Mouse (Mus musculus) stomach, embryonic 14.5 days (tissue): ENCODE results near the gene Vdr. TPM values are rescaled to one million over a fixed set of nuclear protein-coding genes. Genes with fewer than 3 reads are reported as not detected.
A peak's percentile ranks its signal among the peaks of the same experiment; 100 is the strongest.
"Not testable (repeated sequence)": the region's sequence is repeated elsewhere in the genome, so short reads cannot be mapped to it uniquely, and the experiment has no call there.

Experiments
- ATAC-seq: fragments of 200-750 bp; cut with Nextera tagmentation; 2 replicates; pipeline ENCODE4 v1.8.0; 2017; ENCODE audit warnings: low read depth, moderate TSS enrichment; ENCODE audit not compliant: insufficient number of reproducible peaks, insufficient read depth, low FRiP score
- H3K27ac ChIP-seq: fragments of 300-500 bp; sonication (generic); 2 replicates; pipeline ENCODE4 v1.5.1; 2014; ENCODE audit warnings: mild to moderate bottlenecking, low read length, moderate library complexity, mixed read lengths
- H3K27me3 ChIP-seq: fragments of 300-500 bp; sonication (generic); 2 replicates; pipeline ENCODE4 v1.6.1; 2014; ENCODE audit warnings: low read length, control low read depth, mixed read lengths; ENCODE audit not compliant: control insufficient read depth, insufficient read depth
- H3K36me3 ChIP-seq: fragments of 300-500 bp; sonication (generic); 2 replicates; pipeline ENCODE4 v1.6.1; 2014; ENCODE audit warnings: mild to moderate bottlenecking, control low read depth, low read length, moderate library complexity, mixed read lengths; ENCODE audit not compliant: control insufficient read depth, insufficient read depth
- H3K4me1 ChIP-seq: fragments of 300-500 bp; sonication (generic); 2 replicates; pipeline ENCODE4 v1.6.1; 2014; ENCODE audit warnings: low read length, control low read depth, mixed read lengths; ENCODE audit not compliant: control insufficient read depth, insufficient read depth
- H3K4me2 ChIP-seq: fragments of 300-500 bp; sonication (generic); replicated peaks from 2 replicates; pipeline ENCODE4 v1.6.1; 2014; ENCODE audit warnings: low read depth, low read length, control low read depth
- H3K4me3 ChIP-seq: fragments of 300-500 bp; sonication (generic); 2 replicates; pipeline ENCODE4 v1.5.1; 2014; ENCODE audit warnings: low read depth, low read length, control low read depth
- H3K9ac ChIP-seq: fragments of 300-500 bp; sonication (generic); replicated peaks from 2 replicates; pipeline ENCODE4 v1.6.1; 2014; ENCODE audit warnings: low read depth, mild to moderate bottlenecking, control low read depth, low read length, moderate library complexity, mixed read lengths
- H3K9me3 ChIP-seq: fragments of 300-500 bp; sonication (generic); 2 replicates; pipeline ENCODE4 v1.6.1; 2016; ENCODE audit warnings: low read depth, low read length, control low read depth; ENCODE audit not compliant: control insufficient read depth
- WGBS: fragments of 180-500 bp; shearing (Covaris S2); extraction: QIAGEN DNeasy Blood & Tissue Kit; methylation state at CpG from one replicate; pipeline ENCODE4 v1.1.7; 2014; 5-methylcytosine and 5-hydroxymethylcytosine counted together
- polyA plus RNA-seq: library from polyadenylated mRNA; unstranded; fragments of >200 nt; fragmentation: Nextera tagmentation; extraction: Ambion mirVana; gene quantifications from 2 replicates; pipeline ENCODE4 v1.2.1, GENCODE M21; 2014

The Vdr gene
- polyA plus RNA-seq, 1 experiment from 2014 or later = 1.1 TPM

DNA sequence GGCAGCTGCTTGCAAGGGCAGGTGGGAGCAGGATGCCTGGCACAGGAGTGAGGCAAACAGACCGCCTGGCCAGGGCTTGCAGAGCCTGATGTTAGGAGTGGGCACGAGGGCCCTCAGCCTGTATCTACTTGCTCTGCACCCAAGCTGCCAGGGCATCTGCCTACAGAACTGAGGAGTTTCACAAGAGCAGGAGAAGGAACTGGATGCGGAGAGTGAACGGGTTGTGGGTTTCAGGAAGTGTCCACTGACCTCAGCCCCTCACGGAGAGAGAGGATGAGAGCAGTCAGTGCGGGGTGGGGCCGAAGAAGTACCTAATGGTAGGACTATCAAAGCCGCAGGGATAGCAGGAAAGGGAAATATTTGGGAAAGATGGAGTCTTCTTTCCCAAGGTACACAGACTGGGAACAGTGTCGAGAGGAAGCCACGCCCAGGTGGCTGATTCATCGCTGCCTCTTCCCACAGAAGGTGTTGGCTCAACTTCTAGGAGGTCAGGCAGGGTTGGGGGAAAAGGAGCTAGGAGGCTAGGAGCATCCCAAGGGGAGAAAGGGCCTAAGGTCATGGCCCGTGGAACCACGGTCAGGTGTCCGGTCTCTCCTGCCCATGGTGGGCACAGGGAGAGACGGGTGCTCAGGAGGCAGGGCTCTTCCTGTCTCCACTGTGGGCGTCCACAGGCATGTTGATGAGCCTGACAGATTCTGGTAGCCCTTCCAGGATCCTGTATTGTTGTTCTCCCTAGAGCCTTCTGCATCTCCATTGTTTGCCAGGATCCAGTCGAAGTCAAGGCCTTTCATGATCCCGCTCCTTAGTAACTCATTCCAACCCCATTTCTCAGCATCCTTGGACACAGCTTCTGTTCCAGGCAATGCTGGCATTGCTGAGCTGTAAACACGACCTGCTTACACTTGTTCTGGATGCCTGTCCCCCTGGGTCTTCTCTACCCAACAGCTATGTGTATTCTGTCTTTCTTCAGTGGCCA, 39.1 kb downstream of the Vdr start:
- no peak for ATAC-seq
- no peaks in the 10 kb centered on the region for H3K4me1 ChIP-seq
- no peak overlapping the region for H3K4me3 ChIP-seq
- H3K4me2 ChIP-seq = no peak overlapping the region
- no peak overlapping the region for H3K9ac ChIP-seq
- no peaks in the 10 kb centered on the region for H3K9me3 ChIP-seq
- 79% methylated on average over 19 of the region's 19 CpGs for WGBS
- no peaks in the 10 kb centered on the region for H3K36me3 ChIP-seq
- H3K27ac ChIP-seq = no peak overlapping the region
- no peaks in the 10 kb centered on the region for H3K27me3 ChIP-seq

DNA sequence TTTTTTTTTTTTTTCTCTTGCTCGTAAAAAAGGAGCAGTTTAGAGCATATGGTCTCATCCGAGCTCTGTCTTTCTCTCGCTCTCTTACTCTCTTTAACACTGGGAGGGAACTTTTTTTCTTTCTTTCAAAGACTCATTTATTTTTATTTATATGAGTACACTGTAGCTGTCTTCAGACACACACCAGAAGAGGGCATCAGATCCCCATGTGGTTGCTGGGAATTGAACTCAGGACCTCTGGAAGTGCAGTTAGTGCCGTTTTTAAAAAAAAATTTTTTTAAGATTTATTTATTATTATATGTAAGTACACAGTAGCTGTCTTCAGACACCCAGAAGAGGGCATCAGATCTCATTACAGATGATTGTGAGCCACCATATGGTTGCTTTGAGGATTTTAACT, 40.3 kb downstream of the Vdr start:
- 73% methylated on average over 4 of the region's 4 CpGs for WGBS
- not testable (repeated sequence) for H3K36me3 ChIP-seq, ATAC-seq, H3K9me3 ChIP-seq, H3K9ac ChIP-seq, H3K4me2 ChIP-seq, H3K27me3 ChIP-seq, H3K4me1 ChIP-seq, H3K4me3 ChIP-seq, H3K27ac ChIP-seq

- ATAC-seq = no peak
- no peak overlapping the region for H3K27ac ChIP-seq
- H3K4me2 ChIP-seq = no peak overlapping the region
- no peaks in the 10 kb centered on the region for H3K36me3 ChIP-seq
- H3K4me3 ChIP-seq = no peak overlapping the region
- 0 out of 2 replicates have a peak, but pooled peaks cover 3% of the 10 kb centered on the region for H3K9me3 ChIP-seq
- H3K4me1 ChIP-seq = peaks cover 12% of the 10 kb centered on the region; the same call in 1 of the 2 replicates
- no peak overlapping the region for H3K9ac ChIP-seq
- no peaks in the 10 kb centered on the region for H3K27me3 ChIP-seq
- WGBS = 85% methylated on average over 6 of the region's 6 CpGs
Observed at GRCm38 (mm10) chr15:97868985-97869384, 41.4 kb downstream of the Vdr start.

DNA sequence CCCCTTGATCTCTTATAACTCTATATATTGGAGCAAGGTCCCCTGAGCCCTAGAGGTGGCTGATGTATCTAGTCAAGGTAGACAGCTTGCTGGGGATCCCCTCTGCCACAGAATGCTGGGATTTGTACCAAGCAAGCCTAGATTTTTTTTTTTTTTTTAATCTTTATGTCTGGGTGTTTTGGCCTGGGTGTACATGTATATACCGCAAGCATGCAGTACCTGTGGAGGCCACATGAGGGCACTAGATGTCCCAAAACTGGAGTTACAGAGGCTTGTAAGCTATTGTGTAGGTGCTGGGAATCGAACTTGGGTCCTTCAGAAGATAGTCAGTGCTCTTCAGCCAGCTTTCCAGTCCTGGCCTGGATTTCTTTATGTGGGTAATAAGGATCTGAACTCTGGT, 44.4 kb downstream of the Vdr start:
- Histone ChIP-seq H3K4me3 (no peak overlapping the region), H3K9me3 (0 out of 2 replicates have a peak, but pooled peaks cover 3% of the 10 kb centered on the region), H3K36me3 (no peaks in the 10 kb centered on the region), H3K9ac (no peak overlapping the region), H3K4me2 (no peak overlapping the region), H3K27me3 (no peaks in the 10 kb centered on the region), H3K4me1 (peaks cover 22% of the 10 kb centered on the region; the same call in 1 of the 2 replicates), H3K27ac (no peak overlapping the region)
- ATAC-seq = no peak
- WGBS = 94% methylated on average over 2 of the region's 2 CpGs

DNA sequence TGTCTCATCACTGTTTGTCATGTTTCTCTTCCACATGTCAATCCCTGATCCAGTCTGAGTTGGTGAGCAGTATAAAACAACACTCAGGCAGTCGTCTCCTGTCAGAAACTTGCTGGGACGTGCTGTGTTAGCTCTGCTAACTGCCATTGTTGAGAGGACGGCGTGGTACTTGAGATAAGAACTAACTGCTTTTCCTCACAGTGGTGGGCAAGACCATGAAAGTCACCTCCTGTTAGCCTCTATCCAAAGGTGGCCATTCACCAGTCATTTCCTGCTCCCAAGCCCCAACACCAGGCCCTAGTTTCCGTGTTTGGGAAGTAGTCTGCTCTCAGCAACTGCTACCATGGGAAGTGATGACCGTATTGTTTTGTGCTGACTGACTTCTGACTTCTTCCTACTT, 45.3 kb downstream of the Vdr start:
- no peak for ATAC-seq

GRCm38 (mm10) chr15:97864361-97865045, 45.9 kb downstream of the Vdr start:
- peak; percentile 56; the same call in 1 of the 2 replicates for ATAC-seq
- no peaks in the 10 kb centered on the region for H3K36me3 ChIP-seq
- 0 out of 2 replicates have a peak, but pooled peaks cover 3% of the 10 kb centered on the region for H3K9me3 ChIP-seq
- no peak overlapping the region for H3K4me3 ChIP-seq
- no peak overlapping the region for H3K4me2 ChIP-seq
- peaks cover 22% of the 10 kb centered on the region; the same call in 1 of the 2 replicates for H3K4me1 ChIP-seq
- no peak overlapping the region for H3K9ac ChIP-seq
- no peaks in the 10 kb centered on the region for H3K27me3 ChIP-seq
- peak overlapping the region; percentile 55; the same call in 1 of the 2 replicates for H3K27ac ChIP-seq
- WGBS = 35% methylated on average over 8 of the region's 8 CpGs

More for the DNA sequence above, 45.3 kb downstream of the Vdr start:
- Histone ChIP-seq H3K4me3 (no peak overlapping the region), H3K4me2 (no peak overlapping the region), H3K9me3 (0 out of 2 replicates have a peak, but pooled peaks cover 3% of the 10 kb centered on the region), H3K36me3 (no peaks in the 10 kb centered on the region), H3K4me1 (peaks cover 22% of the 10 kb centered on the region; the same call in 1 of the 2 replicates), H3K9ac (no peak overlapping the region), H3K27ac (peak overlapping the region; percentile 55; the same call in 1 of the 2 replicates), H3K27me3 (no peaks in the 10 kb centered on the region)
- WGBS = 43% methylated on average over 6 of the region's 6 CpGs

DNA sequence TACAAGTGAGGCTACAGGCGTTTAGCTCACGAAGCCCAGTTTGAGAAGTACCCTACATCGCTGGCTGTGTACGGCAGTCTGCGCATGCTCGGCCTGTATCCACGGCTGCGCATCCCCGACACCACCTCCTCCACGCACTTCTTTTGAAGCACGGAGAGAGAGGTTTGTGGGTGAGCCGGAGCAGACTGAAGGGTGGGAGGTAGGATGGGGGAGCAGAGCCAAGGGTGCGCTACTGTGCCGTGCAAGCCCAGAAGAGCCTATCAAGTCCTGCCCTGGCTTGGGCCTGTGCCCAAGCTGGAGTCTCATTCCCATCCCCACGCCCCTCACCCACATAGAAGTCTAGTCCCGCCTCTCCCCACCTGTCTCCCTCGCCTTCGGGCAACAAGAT, 46.9 kb downstream of the Vdr start:
- H3K4me3 ChIP-seq = no peak overlapping the region
- no peak overlapping the region for H3K9ac ChIP-seq
- H3K9me3 ChIP-seq = 0 out of 2 replicates have a peak, but pooled peaks cover 3% of the 10 kb centered on the region
- H3K27ac ChIP-seq = no peak overlapping the region
- H3K4me1 ChIP-seq = peaks cover 22% of the 10 kb centered on the region; the same call in 1 of the 2 replicates
- H3K36me3 ChIP-seq = no peaks in the 10 kb centered on the region
- no peaks in the 10 kb centered on the region for H3K27me3 ChIP-seq
- ATAC-seq = no peak; the same call in 1 of the 2 replicates
- peak overlapping the region; percentile 7; the same call in 1 of the 2 replicates for H3K4me2 ChIP-seq
- 59% methylated on average over 18 of the region's 18 CpGs for WGBS

GRCm38 (mm10) chr15:97862881-97863493, 47.4 kb downstream of the Vdr start:
- no peaks in the 10 kb centered on the region for H3K36me3 ChIP-seq
- H3K27ac ChIP-seq = no peak overlapping the region
- H3K4me1 ChIP-seq = peaks cover 22% of the 10 kb centered on the region; the same call in 1 of the 2 replicates
- no peaks in the 10 kb centered on the region for H3K27me3 ChIP-seq
- no peak overlapping the region for H3K9ac ChIP-seq
- 0 out of 2 replicates have a peak, but pooled peaks cover 3% of the 10 kb centered on the region for H3K9me3 ChIP-seq
- no peak overlapping the region; the same call in 1 of the 2 replicates for H3K4me2 ChIP-seq
- no peak overlapping the region for H3K4me3 ChIP-seq
- 34% methylated on average over 14 of the region's 14 CpGs for WGBS
- ATAC-seq = no peak
